Mouse (Mus musculus) left cerebral cortex, postnatal 25 days (tissue): ENCODE results near the gene Pllp. TPM values are rescaled to one million over a fixed set of nuclear protein-coding genes. Genes with fewer than 3 reads are reported as not detected.

Experiments used
- DNase-seq, 2 experiments: peaks; one replicate each; pipeline ENCODE4 v3.0.0; 2022; ENCODE audit warnings: low spot score in 2 of 2, mixed read lengths in 1 of 2
- intact Hi-C: fragments of 180-260 bp; cut with DNase I; formaldehyde crosslinking; loops from one replicate; pipeline ENCODE4 v1.15.1; 2025
- total RNA-seq, 2 experiments: library from RNA; stranded (reverse); gene quantifications; 2 replicates each; pipeline ENCODE4 v1.2.3; 2021

Gene Pllp
- total RNA-seq, 2 experiments from 2014 or later: 37.5 to 40.2 TPM

GRCm38 (mm10) chr8:94704669-94704984, 8.5 kb upstream of the Pllp start:
- intact Hi-C loops: loop anchor here (1.0 to 5.0 kb wide), 3 partner anchors 68 to 362 kb away; partner anchors contain the start of gene Cx3cl1

GRCm38 (mm10) chr8:94703972-94704668, 8.0 kb upstream of the Pllp start:
- intact Hi-C loops: loop anchor here (1.0 to 5.0 kb wide), 6 partner anchors 68 to 362 kb away; partner anchors contain the start of gene Cx3cl1
- peak; percentile 99 for DNase-seq

More at GRCm38 (mm10) chr8:94704669-94704984, 8.5 kb upstream of the Pllp start:
- no peak for DNase-seq

GRCm38 (mm10) chr8:94702844-94703813, 7.1 kb upstream of the Pllp start:
- intact Hi-C loops: loop anchor here (2.0 to 5.0 kb wide), 4 partner anchors 100 to 361 kb away; no protein-coding TSS in a partner anchor

GRCm38 (mm10) chr8:94702156-94702555, 6.1 kb upstream of the Pllp start:
- intact Hi-C loops: loop anchor here (2.0 to 5.0 kb wide), 4 partner anchors 99 to 360 kb away; no protein-coding TSS in a partner anchor
- no peak for DNase-seq

More at GRCm38 (mm10) chr8:94702844-94703813, 7.1 kb upstream of the Pllp start:
- peak; percentile 81 to 88 for DNase-seq

GRCm38 (mm10) chr8:94700421-94700935, 4.4 kb upstream of the Pllp start:
- intact Hi-C loops: loop anchor here (5.0 kb wide), 1 partner anchor 358 kb away; no protein-coding TSS in a partner anchor
- DNase-seq: no peak

- intact Hi-C loops: no loop called here
- peak in 1 of 2 experiments; percentile 74 for DNase-seq
Observed at GRCm38 (mm10) chr8:94699366-94699765, 3.3 kb upstream of the Pllp start.

GRCm38 (mm10) chr8:94697956-94698355, 1.9 kb upstream of the Pllp start:
- DNase-seq: no peak
- intact Hi-C loops: no loop called here

GRCm38 (mm10) chr8:94696566-94696965, 488 bp upstream of the Pllp start:
- DNase-seq: peak in 1 of 2 experiments; percentile 1
- intact Hi-C loops: no loop called here

- intact Hi-C loops: loop anchor here (2.0 kb wide), 1 partner anchor 163 kb away; the partner anchor contains the start of gene Cpne2
- no peak for DNase-seq
Observed at GRCm38 (mm10) chr8:94695341-94695993, 611 bp downstream of the Pllp start.

GRCm38 (mm10) chr8:94694701-94695100, 1.4 kb downstream of the Pllp start:
- intact Hi-C loops: loop anchor here (2.0 kb wide), 1 partner anchor 162 kb away; the partner anchor contains the start of gene Cpne2
- DNase-seq: no peak

- no peak for DNase-seq
- intact Hi-C loops: no loop called here
Observed at GRCm38 (mm10) chr8:94685953-94686352, 10.1 kb downstream of the Pllp start.

GRCm38 (mm10) chr8:94684287-94684686, 11.8 kb downstream of the Pllp start:
- no peak for DNase-seq
- intact Hi-C loops: no loop called here

- intact Hi-C loops: no loop called here
- no peak for DNase-seq
Observed at GRCm38 (mm10) chr8:94682732-94683524, 13.2 kb downstream of the Pllp start.

- intact Hi-C loops: no loop called here
- DNase-seq: no peak
Observed at GRCm38 (mm10) chr8:94680414-94680813, 15.7 kb downstream of the Pllp start.

- intact Hi-C loops: no loop called here
- DNase-seq: peak in 1 of 2 experiments; percentile 63
Observed at GRCm38 (mm10) chr8:94678582-94678981, 17.5 kb downstream of the Pllp start.

GRCm38 (mm10) chr8:94675923-94676322, 20.2 kb downstream of the Pllp start:
- no peak for DNase-seq
- intact Hi-C loops: no loop called here

GRCm38 (mm10) chr8:94674384-94674783, 21.7 kb downstream of the Pllp start:
- DNase-seq: no peak
- intact Hi-C loops: no loop called here
